Mouse (Mus musculus) spleen, adult 2 months (tissue): ENCODE measurements at regions not wholly inside any gene's neighbourhood (a gene's known extent, or its start where the extent isn't known, plus 50 kb on each side); places are given as distances from the start of the nearest gene placed in this dataset.

Experiments used
- DNase-seq, 2 experiments: peaks; one replicate each; pipeline versions ENCODE4 v3.0.0 to v3.0.0-alpha.2; 2012 to 2021; ENCODE audit warnings: low spot score in 2 of 2, low read depth in 1 of 2
- H3K27ac ChIP-seq: fragments of 200-500 bp; 2 replicates; pipeline ENCODE4 v1.5.1; 2012; ENCODE audit warnings: low read length, inconsistent platforms; ENCODE audit not compliant: insufficient read depth
- H3K27me3 ChIP-seq: fragments of 200-500 bp; 2 replicates; pipeline ENCODE4 v1.6.1; 2012; ENCODE audit warnings: mild to moderate bottlenecking, moderate library complexity, low read length, inconsistent platforms; ENCODE audit not compliant: control insufficient read depth, insufficient read depth
- H3K36me3 ChIP-seq: fragments of 200-500 bp; 2 replicates; pipeline ENCODE4 v1.6.1; 2012; ENCODE audit warnings: mild to moderate bottlenecking, low read length, inconsistent platforms; ENCODE audit not compliant: control insufficient read depth, insufficient read depth
- H3K4me1 ChIP-seq: fragments of 200-500 bp; 2 replicates; pipeline ENCODE4 v1.6.1; 2011; ENCODE audit warnings: inconsistent platforms; ENCODE audit not compliant: control insufficient read depth, insufficient read depth, insufficient read length
- H3K4me3 ChIP-seq: fragments of 200-500 bp; 2 replicates; pipeline ENCODE4 v1.5.1; 2011; ENCODE audit warnings: mild to moderate bottlenecking, inconsistent platforms; ENCODE audit not compliant: insufficient read depth, insufficient read length; ENCODE audit errors: extremely low read depth
- CTCF ChIP-seq: fragments of 200-500 bp; IDR thresholded peaks from 2 replicates; pipeline ENCODE4 v1.5.1; 2011; ENCODE audit warnings: mild to moderate bottlenecking, inconsistent platforms; ENCODE audit not compliant: insufficient read depth, insufficient read length, insufficient replicate concordance; ENCODE audit errors: extremely low read depth
- POLR2A ChIP-seq: fragments of 200-500 bp; IDR thresholded peaks from 2 replicates; pipeline ENCODE4 v1.6.1; 2011; ENCODE audit warnings: low read depth, low read length, inconsistent platforms
- WGBS: fragments of 180-500 bp; shearing (Covaris S2); methylation state at CpG from one replicate; pipeline ENCODE4 v1.1.7; 2018; 5-methylcytosine and 5-hydroxymethylcytosine counted together

DNA sequence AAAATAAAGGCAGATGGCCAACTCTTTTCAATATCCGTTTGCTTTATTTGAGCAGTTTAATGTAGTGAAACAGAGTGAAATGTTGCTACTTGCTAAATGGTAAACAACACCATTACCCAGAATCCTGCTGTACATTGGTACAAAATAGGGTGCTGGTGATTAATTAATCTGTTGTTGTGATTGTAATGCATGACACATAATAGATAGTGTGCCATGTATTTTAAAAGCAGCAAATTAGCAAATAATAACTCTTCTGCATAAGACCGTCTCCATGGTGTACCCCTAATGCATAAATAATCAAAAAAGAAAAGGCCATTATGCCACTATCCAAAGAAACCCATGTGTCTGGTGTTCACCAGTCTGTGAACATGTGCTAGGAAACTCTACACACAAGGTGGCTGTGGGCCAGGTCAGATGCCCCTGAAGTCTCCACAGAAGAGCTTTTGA, 457.6 kb upstream of the Fam92a start:
- H3K4me1 ChIP-seq, result no peaks in the 10 kb centered on the region
- no peaks in the 10 kb centered on the region; the same call in 1 of the 2 replicates for H3K27me3 ChIP-seq
- H3K27ac ChIP-seq, result no peak overlapping the region
- no peak for TF ChIP-seq CTCF
- TF ChIP-seq POLR2A, result no peak
- 91% methylated on average over 2 of the region's 2 CpGs for WGBS
- no peak overlapping the region for H3K4me3 ChIP-seq
- no peaks in the 10 kb centered on the region for H3K36me3 ChIP-seq
- no peak for DNase-seq

DNA sequence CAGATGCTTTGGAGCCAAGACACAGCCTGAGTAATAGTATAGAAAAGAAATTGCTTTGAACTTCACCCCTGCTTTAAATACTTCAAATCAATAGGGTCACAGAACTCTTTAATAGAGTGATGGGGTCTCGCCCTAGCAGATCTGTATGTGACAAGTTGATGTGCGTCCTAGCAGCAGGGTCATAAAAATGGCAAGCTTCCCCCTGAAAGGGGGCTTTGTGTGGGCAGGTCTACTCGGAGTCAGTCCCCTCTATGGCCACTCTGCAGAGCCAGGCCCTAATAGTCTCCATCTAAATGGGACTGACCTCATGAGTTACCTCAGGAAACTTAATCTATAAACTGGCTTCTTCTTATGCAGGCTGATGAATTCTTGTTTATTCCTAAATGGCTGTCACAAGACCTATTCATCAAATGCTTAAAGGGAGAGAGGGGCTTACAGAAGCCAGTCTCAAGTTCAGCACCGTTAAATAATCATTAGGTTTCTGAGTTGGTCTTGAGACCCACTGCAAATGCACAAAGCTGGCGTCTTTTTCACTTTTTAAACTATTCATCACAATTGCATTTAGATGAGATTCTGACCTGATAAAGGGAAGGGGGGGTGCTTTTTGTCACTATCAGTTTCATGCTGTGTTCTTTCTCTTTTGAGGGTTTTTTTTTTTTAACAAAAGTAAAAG, 457.0 kb upstream of the Fam92a start:
- Histone ChIP-seq H3K36me3 (no peaks in the 10 kb centered on the region), H3K27me3 (no peaks in the 10 kb centered on the region), H3K4me1 (no peaks in the 10 kb centered on the region), H3K4me3 (no peak overlapping the region), H3K27ac (no peak overlapping the region)
- no peak for TF ChIP-seq CTCF
- TF ChIP-seq POLR2A, result no peak
- WGBS, result 77% methylated on average over 5 of the region's 5 CpGs
- DNase-seq, result no peak

DNA sequence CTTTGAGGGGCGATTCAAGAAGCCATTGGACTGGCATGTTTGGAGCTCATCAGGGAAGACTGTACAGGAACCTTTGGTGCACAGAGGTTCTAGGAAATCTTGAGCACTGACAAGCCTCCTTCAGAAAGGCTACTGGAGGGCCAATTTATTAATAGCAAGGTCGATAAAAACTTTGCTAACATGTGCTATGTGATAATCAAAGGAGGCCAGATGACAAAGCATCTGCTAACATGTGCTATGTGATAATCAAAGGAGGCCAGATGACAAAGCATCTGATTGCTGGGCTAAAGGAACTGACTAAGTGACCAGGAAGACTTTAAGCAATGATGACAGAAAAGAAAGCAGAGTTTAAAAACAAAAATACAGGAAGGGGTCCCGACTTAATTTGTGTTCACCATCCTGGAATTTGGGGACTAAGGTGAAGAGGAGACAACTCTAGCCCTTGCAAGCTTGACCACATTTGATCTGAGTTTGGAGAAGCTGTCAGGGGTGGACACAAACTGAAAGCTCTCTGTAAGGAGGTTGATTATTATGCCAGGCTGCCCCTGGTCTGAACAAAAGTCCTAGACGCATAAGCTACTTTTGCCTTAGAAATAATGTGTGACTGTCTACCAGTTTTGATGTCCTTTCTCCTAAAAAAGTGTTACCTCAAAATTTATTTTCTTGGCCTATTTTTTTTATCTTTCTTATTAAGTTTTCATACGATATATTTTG, 455.5 kb upstream of the Fam92a start:
- Histone ChIP-seq H3K36me3 (no peaks in the 10 kb centered on the region), H3K4me1 (no peaks in the 10 kb centered on the region), H3K27ac (no peak overlapping the region), H3K27me3 (no peaks in the 10 kb centered on the region), H3K4me3 (no peak overlapping the region)
- WGBS, result 78% methylated on average over 5 of the region's 5 CpGs
- TF ChIP-seq CTCF (no peak), POLR2A (no peak)
- DNase-seq, result no peak

GRCm38 (mm10) chr4:12620756-12621270, 449.0 kb upstream of the Fam92a start:
- 82% methylated on average over 4 of the region's 4 CpGs for WGBS
- no peak overlapping the region for H3K27ac ChIP-seq
- no peaks in the 10 kb centered on the region for H3K27me3 ChIP-seq
- no peak overlapping the region for H3K4me3 ChIP-seq
- DNase-seq, result no peak
- H3K4me1 ChIP-seq, result no peaks in the 10 kb centered on the region
- TF ChIP-seq POLR2A, result no peak
- TF ChIP-seq CTCF, result no peak
- H3K36me3 ChIP-seq, result no peaks in the 10 kb centered on the region

DNA sequence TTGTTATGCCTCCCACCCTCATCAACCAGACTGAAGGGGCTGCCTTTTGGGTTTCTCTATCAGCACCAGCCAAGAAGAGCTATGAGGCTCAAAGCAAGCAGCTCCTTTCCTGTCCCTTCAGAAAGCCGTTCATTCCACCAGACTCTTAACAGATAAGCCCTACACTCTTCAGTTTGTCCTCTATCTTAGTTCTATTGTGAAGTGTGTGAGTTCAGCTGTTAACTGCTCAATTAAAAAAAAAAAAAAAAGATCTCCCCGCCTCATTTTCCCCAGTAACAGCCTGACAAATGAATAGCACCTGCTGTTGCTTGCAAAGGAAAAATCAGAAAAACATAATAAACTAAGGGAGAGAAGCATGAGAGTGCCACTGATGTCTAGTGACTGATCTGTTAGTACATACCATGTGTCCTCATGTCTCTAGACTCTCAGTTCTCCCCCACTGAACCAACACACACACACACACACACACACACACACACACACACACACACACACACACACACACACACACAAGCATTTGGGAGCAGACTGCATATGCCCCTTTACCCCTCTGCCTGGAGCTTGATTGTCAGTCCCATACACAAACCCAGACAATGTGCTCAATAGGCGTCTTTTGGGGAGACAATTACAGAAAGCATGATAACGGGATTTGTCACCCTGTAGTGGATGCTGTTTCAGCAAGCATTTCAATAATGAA, 448.4 kb upstream of the Fam92a start:
- Histone ChIP-seq H3K4me3 (no peak overlapping the region), H3K4me1 (no peaks in the 10 kb centered on the region), H3K36me3 (no peaks in the 10 kb centered on the region), H3K27me3 (no peaks in the 10 kb centered on the region), H3K27ac (no peak overlapping the region)
- 81% methylated on average over 4 of the region's 4 CpGs for WGBS
- TF ChIP-seq POLR2A (no peak), CTCF (no peak)
- DNase-seq, result no peak

- no peak overlapping the region for H3K27ac ChIP-seq
Measured at GRCm38 (mm10) chr4:12616665-12617064, 444.9 kb upstream of the Fam92a start.

More at GRCm38 (mm10) chr4:12616665-12617064, 444.9 kb upstream of the Fam92a start:
- WGBS, result 87% methylated on average over 5 of the region's 5 CpGs
- Histone ChIP-seq H3K27me3 (no peaks in the 10 kb centered on the region), H3K4me3 (no peak overlapping the region), H3K36me3 (no peaks in the 10 kb centered on the region), H3K4me1 (no peaks in the 10 kb centered on the region)
- DNase-seq, result no peak
- no peak for TF ChIP-seq POLR2A
- TF ChIP-seq CTCF, result no peak
